Mouse (Mus musculus) ES-E14 (cell line): ENCODE measurements around the gene Ccdc169. TPM values are rescaled to one million over a fixed set of nuclear protein-coding genes. Genes with fewer than 3 reads are reported as not detected.
A peak's percentile ranks its signal among the peaks of the same experiment; 100 is the strongest.

Experiments used
- DNase-seq: peaks from one replicate; pipeline ENCODE4 v3.0.0-alpha.2; 2013; ENCODE audit warnings: low read depth, low spot score
- H3K27ac ChIP-seq: 2 replicates; pipeline ENCODE4 v1.5.1; 2012; ENCODE audit warnings: low read depth, mild to moderate bottlenecking, low read length, moderate library complexity, mixed read lengths; ENCODE audit not compliant: poor library complexity, insufficient read depth, severe bottlenecking
- H3K36me3 ChIP-seq: 2 replicates; pipeline ENCODE4 v1.6.1; 2012; ENCODE audit warnings: mild to moderate bottlenecking, low read length, moderate library complexity, mixed read lengths; ENCODE audit not compliant: control insufficient read depth, poor library complexity, insufficient read depth, severe bottlenecking
- H3K4me1 ChIP-seq, 2 experiments: fragments of 150-350 bp in 1 of 2; sonication (generic) in 1 of 2; 2 replicates each; pipeline ENCODE4 v1.6.1; 2012; ENCODE audit warnings: low read length in 2 of 2, mild to moderate bottlenecking in 1 of 2, mixed read lengths in 1 of 2; ENCODE audit not compliant: control insufficient read depth in 2 of 2, insufficient read depth in 2 of 2, poor library complexity in 1 of 2
- H3K4me3 ChIP-seq, 2 experiments: fragments of 150-350 bp in 1 of 2; sonication (generic) in 1 of 2; 2 replicates each; pipeline ENCODE4 v1.5.1; 2012; ENCODE audit warnings: low read length in 2 of 2, low read depth in 1 of 2, mild to moderate bottlenecking in 1 of 2, mixed read lengths in 1 of 2; ENCODE audit not compliant: insufficient read depth in 1 of 2, poor library complexity in 1 of 2, severe bottlenecking in 1 of 2
- H3K9ac ChIP-seq: 2 replicates; pipeline ENCODE4 v1.6.1; 2012; ENCODE audit warnings: low read depth, mild to moderate bottlenecking, low read length, mixed read lengths; ENCODE audit not compliant: poor library complexity, insufficient read depth, severe bottlenecking
- H3K9me3 ChIP-seq: fragments of 150-350 bp; sonication (generic); 2 replicates; pipeline ENCODE4 v1.6.1; 2012; ENCODE audit warnings: low read depth, mild to moderate bottlenecking, low read length; ENCODE audit not compliant: control insufficient read depth, insufficient read depth
- CHD2 ChIP-seq: IDR thresholded peaks from 2 replicates; pipeline ENCODE4 v1.6.1; 2014; ENCODE audit warnings: mild to moderate bottlenecking, low read depth, low read length, inconsistent platforms
- HCFC1 ChIP-seq: IDR thresholded peaks from 2 replicates; pipeline ENCODE4 v1.6.1; 2012; ENCODE audit warnings: low read length, inconsistent platforms, borderline replicate concordance; ENCODE audit not compliant: insufficient read depth
- MAFK ChIP-seq: IDR thresholded peaks from 2 replicates; pipeline ENCODE4 v1.6.1; 2014; ENCODE audit warnings: mild to moderate bottlenecking, low read depth, low read length, inconsistent platforms; ENCODE audit not compliant: insufficient read depth
- ZC3H11A ChIP-seq: IDR thresholded peaks from 2 replicates; pipeline ENCODE4 v1.6.1; 2012; ENCODE audit warnings: low read depth, mild to moderate bottlenecking, inconsistent platforms, low read length, borderline replicate concordance
- ZNF384 ChIP-seq: IDR thresholded peaks from 2 replicates; pipeline ENCODE4 v1.6.1; 2012; ENCODE audit warnings: low read depth, low read length, inconsistent platforms
- in situ Hi-C, 2 experiments: fragments of 600-800 bp; cut with MboI; formaldehyde crosslinking; loops; one replicate each; pipeline ENCODE4 v1.15.1; 2025; ENCODE audit warnings: low sequenced_read_pairs in 2 of 2, inconsistent platforms in 1 of 2; ENCODE audit not compliant: unreplicated experiment in 2 of 2
- total RNA-seq: library from RNA; depleted of rRNA; stranded (reverse); fragments of 300-350 nt; gene quantifications from 2 replicates; pipeline ENCODE4 v1.2.3, GENCODE M21; 2012

Gene Ccdc169
- total RNA-seq, 1 experiment = 0.54 TPM

GRCm38 (mm10) chr3:55177271-55177670, 40.1 kb downstream of the Ccdc169 start:
- Histone ChIP-seq H3K9me3 (no peaks in the 10 kb centered on the region), H3K4me3 (no peak overlapping the region), H3K9ac (no peak overlapping the region), H3K36me3 (no peaks in the 10 kb centered on the region), H3K4me1 (no peaks in the 10 kb centered on the region), H3K27ac (no peak overlapping the region)
- DNase-seq = no peak
- TF ChIP-seq HCFC1 (no peak), ZNF384 (no peak), CHD2 (no peak), MAFK (no peak), ZC3H11A (no peak)
- in situ Hi-C loops = no loop called here

- in situ Hi-C loops = no loop called here
These were observed 44.6 kb downstream of the Ccdc169 start, which contains the start of gene Sohlh2 for GRCm38 (mm10) chr3:55181766-55182165. TSS of gene Sohlh2 (plus strand) at chr3:55182028.

GRCm38 (mm10) chr3:55191668-55192067, 54.5 kb downstream of the Ccdc169 start:
- in situ Hi-C loops = no loop called here
- Histone ChIP-seq H3K9ac (no peak overlapping the region), H3K27ac (no peak overlapping the region), H3K4me3 (no peak overlapping the region), H3K36me3 (no peaks in the 10 kb centered on the region), H3K9me3 (no peaks in the 10 kb centered on the region), H3K4me1 (no peaks in the 10 kb centered on the region)
- no peak for TF ChIP-seq ZNF384
- TF ChIP-seq ZC3H11A = no peak
- no peak for TF ChIP-seq HCFC1
- no peak for TF ChIP-seq MAFK
- no peak for TF ChIP-seq CHD2
- no peak for DNase-seq

More at GRCm38 (mm10) chr3:55181766-55182165, 44.6 kb downstream of the Ccdc169 start, which contains the start of gene Sohlh2:
- Histone ChIP-seq H3K4me3 (peak within 1 kb of the TSS; percentile 60 to 75), H3K9me3 (no peaks in the 10 kb centered on the region), H3K4me1 (no peaks in the 10 kb centered on the region), H3K36me3 (no peaks in the 10 kb centered on the region), H3K27ac (no peak within 1 kb of the TSS), H3K9ac (peak within 1 kb of the TSS; percentile 46; the same call in 1 of the 2 replicates)
- TF ChIP-seq MAFK (no peak), HCFC1 (no peak), ZNF384 (no peak)
- no peak for DNase-seq

GRCm38 (mm10) chr3:55193351-55193750, 56.2 kb downstream of the Ccdc169 start:
- no peak for DNase-seq

GRCm38 (mm10) chr3:55194792-55195191, 57.7 kb downstream of the Ccdc169 start:
- in situ Hi-C loops = no loop called here
- TF ChIP-seq HCFC1 (no peak), MAFK (no peak), ZC3H11A (no peak), CHD2 (no peak), ZNF384 (no peak)
- Histone ChIP-seq H3K36me3 (no peaks in the 10 kb centered on the region; the same call in 1 of the 2 replicates), H3K9me3 (no peaks in the 10 kb centered on the region), H3K9ac (no peak overlapping the region), H3K4me3 (no peak overlapping the region), H3K4me1 (no peaks in the 10 kb centered on the region), H3K27ac (no peak overlapping the region)
- no peak for DNase-seq

More at GRCm38 (mm10) chr3:55193351-55193750, 56.2 kb downstream of the Ccdc169 start:
- Histone ChIP-seq H3K4me1 (no peaks in the 10 kb centered on the region), H3K9ac (no peak overlapping the region), H3K9me3 (no peaks in the 10 kb centered on the region), H3K4me3 (no peak overlapping the region), H3K27ac (no peak overlapping the region), H3K36me3 (no peaks in the 10 kb centered on the region; the same call in 1 of the 2 replicates)
- in situ Hi-C loops = no loop called here
- TF ChIP-seq ZNF384 (no peak), MAFK (no peak), ZC3H11A (no peak), HCFC1 (no peak), CHD2 (no peak)
